Mouse (Mus musculus) kidney, postnatal 0 days (tissue): Measurements from ENCODE around the gene Lrrc32. TPM values are rescaled to one million over a fixed set of nuclear protein-coding genes. Genes with fewer than 3 reads are reported as not detected.
A peak's percentile ranks its signal among the peaks of the same experiment; 100 is the strongest.

Experiments
- ATAC-seq: fragments of 200-750 bp; cut with Nextera tagmentation; replicated peaks from 2 replicates; pipeline ENCODE4 v1.8.0; 2017; ENCODE audit warnings: low read depth, moderate number of reproducible peaks, moderate TSS enrichment, moderate library complexity; ENCODE audit not compliant: low FRiP score
- DNase-seq: peaks from one replicate; pipeline ENCODE4 v3.0.0-alpha.2; 2016; ENCODE audit warnings: low spot score
- H3K27ac ChIP-seq: fragments of 300-500 bp; sonication (generic); 2 replicates; pipeline ENCODE4 v1.5.1; 2014; ENCODE audit warnings: mild to moderate bottlenecking
- H3K27me3 ChIP-seq: fragments of 300-500 bp; sonication (generic); 2 replicates; pipeline ENCODE4 v1.6.1; 2014; ENCODE audit warnings: low read length, mixed read lengths; ENCODE audit not compliant: insufficient read depth
- H3K36me3 ChIP-seq: fragments of 300-500 bp; sonication (generic); 2 replicates; pipeline ENCODE4 v1.6.1; 2014; ENCODE audit warnings: low read length, mixed read lengths; ENCODE audit not compliant: insufficient read depth
- H3K4me1 ChIP-seq: fragments of 300-500 bp; sonication (generic); replicated peaks from 2 replicates; pipeline ENCODE4 v1.6.1; 2014; ENCODE audit warnings: antibody characterized with exemption, low read length, mixed read lengths; ENCODE audit not compliant: insufficient read depth
- H3K4me2 ChIP-seq: fragments of 300-500 bp; sonication (generic); 2 replicates; pipeline ENCODE4 v1.6.1; 2014; ENCODE audit warnings: mild to moderate bottlenecking, low read length, moderate library complexity, mixed read lengths
- H3K4me3 ChIP-seq: fragments of 300-500 bp; sonication (generic); replicated peaks from 2 replicates; pipeline ENCODE4 v1.5.1; 2014; ENCODE audit warnings: low read depth, low read length
- H3K9ac ChIP-seq: fragments of 300-500 bp; sonication (generic); 2 replicates; pipeline ENCODE4 v1.6.1; 2014; ENCODE audit warnings: low read depth, low read length
- H3K9me3 ChIP-seq: fragments of 300-500 bp; sonication (generic); replicated peaks from 2 replicates; pipeline ENCODE4 v1.6.1; 2016; ENCODE audit warnings: low read length, inconsistent platforms, mixed read lengths
- CTCF ChIP-seq: IDR thresholded peaks from 2 replicates; pipeline ENCODE4 v1.5.1; 2016; ENCODE audit warnings: antibody characterized with exemption, low read depth, mild to moderate bottlenecking, moderate library complexity
- WGBS: fragments of 180-500 bp; shearing (Covaris S2); extraction: QIAGEN DNeasy Blood & Tissue Kit; methylation state at CpG from one replicate; pipeline ENCODE4 v1.1.7; 2014; 5-methylcytosine and 5-hydroxymethylcytosine counted together
- polyA plus RNA-seq: library from polyadenylated mRNA; unstranded; fragments of >200 nt; fragmentation: Nextera tagmentation; extraction: Ambion mirVana; gene quantifications from 2 replicates; pipeline ENCODE4 v1.2.1, GENCODE M21; 2015

Gene Lrrc32
- polyA plus RNA-seq, 1 experiment from 2014 or later: 15.1 TPM

- WGBS: 6% methylated on average over 9 of the region's 9 CpGs
- peak; percentile 99 for TF ChIP-seq CTCF
- Histone ChIP-seq H3K27ac (no peak overlapping the region), H3K4me3 (no peak overlapping the region), H3K4me1 (peaks cover 19% of the 10 kb centered on the region), H3K4me2 (no peak overlapping the region), H3K9ac (no peak overlapping the region), H3K9me3 (no peaks in the 10 kb centered on the region), H3K36me3 (no peaks in the 10 kb centered on the region), H3K27me3 (0 out of 2 replicates have a peak, but pooled peaks cover 3% of the 10 kb centered on the region)
- DNase-seq (peak; percentile 96), ATAC-seq (peak; percentile 57)
These were observed 7.9 kb upstream of the Lrrc32 start for GRCm38 (mm10) chr7:98481066-98481734.

- H3K4me2 ChIP-seq: no peak overlapping the region
- H3K9ac ChIP-seq: no peak overlapping the region
- ATAC-seq: no peak
- no peak overlapping the region for H3K4me3 ChIP-seq
- 88% methylated on average over 8 of the region's 8 CpGs for WGBS
- no peak for DNase-seq
- TF ChIP-seq CTCF: no peak
- H3K36me3 ChIP-seq: no peaks in the 10 kb centered on the region
- H3K4me1 ChIP-seq: peaks cover 24% of the 10 kb centered on the region
- H3K27ac ChIP-seq: peak overlapping the region; percentile 83; the same call in 1 of the 2 replicates
- no peaks in the 10 kb centered on the region for H3K9me3 ChIP-seq
- H3K27me3 ChIP-seq: 0 out of 2 replicates have a peak, but pooled peaks cover 3% of the 10 kb centered on the region
These were observed 7.2 kb upstream of the Lrrc32 start for GRCm38 (mm10) chr7:98481861-98482260.

- H3K4me3 ChIP-seq: no peak overlapping the region
- DNase-seq (peak; percentile 85), ATAC-seq (no peak)
- TF ChIP-seq CTCF: no peak
- 0 out of 2 replicates have a peak, but pooled peaks cover 3% of the 10 kb centered on the region for H3K27me3 ChIP-seq
- peak overlapping the region; percentile 83 for H3K27ac ChIP-seq
- H3K4me1 ChIP-seq: peaks cover 24% of the 10 kb centered on the region
- H3K4me2 ChIP-seq: peak overlapping the region; percentile 6; the same call in 1 of the 2 replicates
- 35% methylated on average over 12 of the region's 12 CpGs for WGBS
- H3K9me3 ChIP-seq: no peaks in the 10 kb centered on the region
- H3K9ac ChIP-seq: 0 out of 2 replicates have a peak overlapping the region, but pooled peaks have one; percentile 24
- no peaks in the 10 kb centered on the region for H3K36me3 ChIP-seq
These were observed 6.4 kb upstream of the Lrrc32 start for GRCm38 (mm10) chr7:98482551-98483267.

GRCm38 (mm10) chr7:98483268-98483607, 5.8 kb upstream of the Lrrc32 start:
- H3K4me3 ChIP-seq: no peak overlapping the region
- TF ChIP-seq CTCF: no peak
- ATAC-seq (no peak), DNase-seq (no peak)
- H3K27ac ChIP-seq: peak overlapping the region; percentile 83
- H3K27me3 ChIP-seq: 0 out of 2 replicates have a peak, but pooled peaks cover 3% of the 10 kb centered on the region
- 0 out of 2 replicates have a peak overlapping the region, but pooled peaks have one; percentile 24 for H3K9ac ChIP-seq
- no peaks in the 10 kb centered on the region for H3K36me3 ChIP-seq
- no peaks in the 10 kb centered on the region for H3K9me3 ChIP-seq
- H3K4me1 ChIP-seq: peaks cover 24% of the 10 kb centered on the region
- WGBS: 29% methylated on average over 8 of the region's 8 CpGs
- H3K4me2 ChIP-seq: peak overlapping the region; percentile 6; the same call in 1 of the 2 replicates

- Histone ChIP-seq H3K9ac (no peak overlapping the region), H3K4me3 (no peak overlapping the region), H3K27me3 (no peaks in the 10 kb centered on the region), H3K36me3 (no peaks in the 10 kb centered on the region), H3K4me2 (no peak overlapping the region), H3K4me1 (peaks cover 32% of the 10 kb centered on the region), H3K27ac (no peak overlapping the region), H3K9me3 (no peaks in the 10 kb centered on the region)
- ATAC-seq (no peak), DNase-seq (no peak)
- WGBS: 87% methylated on average over 3 of the region's 3 CpGs
- TF ChIP-seq CTCF: no peak
These were observed 4.2 kb upstream of the Lrrc32 start for GRCm38 (mm10) chr7:98484878-98485277.

GRCm38 (mm10) chr7:98485508-98485907, 3.6 kb upstream of the Lrrc32 start:
- H3K27ac ChIP-seq: no peak overlapping the region
- no peaks in the 10 kb centered on the region for H3K27me3 ChIP-seq
- H3K4me1 ChIP-seq: peaks cover 32% of the 10 kb centered on the region
- H3K4me2 ChIP-seq: no peak overlapping the region
- ATAC-seq: no peak
- WGBS: 62% methylated on average over 4 of the region's 4 CpGs
- H3K9ac ChIP-seq: no peak overlapping the region
- no peaks in the 10 kb centered on the region for H3K9me3 ChIP-seq
- H3K36me3 ChIP-seq: no peaks in the 10 kb centered on the region
- H3K4me3 ChIP-seq: no peak overlapping the region
- TF ChIP-seq CTCF: no peak
- no peak for DNase-seq
